Mouse (Mus musculus) Patski (cell line): ENCODE data around the gene Apoc1. TPM values are rescaled to one million over a fixed set of nuclear protein-coding genes. Genes with fewer than 3 reads are reported as not detected.

Experiments used
- ATAC-seq: fragments of 100-300 bp; one replicate; pipeline ENCODE4 v1.8.0; 2021
- CTCF ChIA-PET: fragments of 350-600 bp; sonication (Branson Sonifier 250); formaldehyde crosslinking; loops from one replicate; lab custom pipeline; 2022; ENCODE audit warnings: inconsistent platforms; lab: Charles Lee
- POLR2A ChIA-PET: fragments of 350-600 bp; sonication (Branson Sonifier 250); formaldehyde crosslinking; loops from one replicate; lab custom pipeline; 2022; ENCODE audit warnings: antibody characterized with exemption, inconsistent platforms; lab: Charles Lee
- DNase-seq: peaks from one replicate; pipeline ENCODE4 v3.0.0-alpha.2; 2011; ENCODE audit warnings: low read depth, low spot score
- H3K27me3 ChIP-seq: fragments of 371-371 bp; one replicate; pipeline ENCODE4 v1.5.1; 2021
- CTCF ChIP-seq: fragments of 100-300 bp; IDR thresholded peaks from one replicate; pipeline ENCODE4 v1.5.1; 2021
- in situ Hi-C: fragments of 300-500 bp; cut with MboI; formaldehyde crosslinking; loops from 3 replicates; pipeline ENCODE4 v1.11.1; 2018; ENCODE audit warnings: low pct_unique_long_range_greater_than_20kb, mixed read lengths
- polyA plus RNA-seq: library from polyadenylated mRNA; unstranded; gene quantifications from one replicate; pipeline ENCODE4 v1.2.3, GENCODE M21; 2021

The Apoc1 gene
- polyA plus RNA-seq, 1 experiment from 2014 or later = 1.6 TPM

DNA sequence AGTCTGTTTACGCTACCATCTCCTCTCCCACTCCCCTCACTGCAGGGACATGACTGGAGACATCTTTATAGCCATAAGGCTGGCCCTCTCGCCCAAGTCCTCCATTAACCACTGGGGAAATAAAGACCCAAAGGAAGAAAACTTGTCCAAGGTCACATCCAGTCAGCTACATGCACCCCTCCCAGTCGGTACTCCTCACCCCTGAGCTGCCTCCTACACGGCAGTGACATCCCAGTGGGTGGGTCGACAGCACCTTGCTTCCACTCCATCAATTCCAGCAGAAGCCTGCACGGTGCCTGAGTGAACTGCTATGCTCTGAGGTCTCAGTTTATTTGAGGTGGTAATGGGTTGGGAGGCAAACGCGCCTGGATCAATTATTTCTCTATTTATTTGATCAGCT, 28.5 kb downstream of the Apoc1 start:
- in situ Hi-C loops = no loop called here
- ChIA-PET POLR2A (interaction anchor here (1.1 to 1.4 kb wide), 2 partner anchors 20 to 34 kb away, joined by 3 read pairs; partner anchors contain the start of gene Relb), CTCF (interaction anchor here (1.1 to 1.4 kb wide), 2 partner anchors 21 to 37 kb away, joined by 3 to 4 read pairs; no protein-coding TSS in a partner anchor)
- no peak for ATAC-seq
- H3K27me3 ChIP-seq = no peaks in the 10 kb centered on the region
- TF ChIP-seq CTCF = no peak
- no peak for DNase-seq

DNA sequence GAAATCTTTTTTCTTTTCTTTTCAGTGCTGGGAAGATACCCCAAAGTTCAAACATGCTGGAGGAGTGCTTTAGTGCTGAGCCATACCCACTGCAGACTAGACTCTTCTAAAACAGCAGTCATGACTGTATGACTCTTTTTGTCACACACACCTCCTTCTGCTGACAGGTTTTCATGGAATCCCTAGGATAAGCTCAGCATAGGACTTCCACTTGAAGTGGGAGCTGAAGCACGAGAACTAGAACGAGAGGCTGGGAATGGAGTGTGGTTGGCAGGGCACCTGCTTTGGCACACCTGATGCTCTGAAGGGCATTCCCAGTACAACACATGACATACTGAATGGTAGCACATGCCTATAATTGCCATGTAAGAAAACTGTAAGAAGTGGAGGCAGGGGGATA, 39.8 kb downstream of the Apoc1 start:
- TF ChIP-seq CTCF = no peak
- ATAC-seq = no peak
- no peaks in the 10 kb centered on the region for H3K27me3 ChIP-seq
- DNase-seq = no peak
- CTCF ChIA-PET = no interaction called here
- in situ Hi-C loops = no loop called here
- POLR2A ChIA-PET = no interaction called here

GRCm38 (mm10) chr7:19651063-19651786, 41.2 kb downstream of the Apoc1 start:
- no peak for TF ChIP-seq CTCF
- POLR2A ChIA-PET = no interaction called here
- no peak for ATAC-seq
- H3K27me3 ChIP-seq = no peaks in the 10 kb centered on the region
- CTCF ChIA-PET = no interaction called here
- in situ Hi-C loops = no loop called here
- DNase-seq = no peak

DNA sequence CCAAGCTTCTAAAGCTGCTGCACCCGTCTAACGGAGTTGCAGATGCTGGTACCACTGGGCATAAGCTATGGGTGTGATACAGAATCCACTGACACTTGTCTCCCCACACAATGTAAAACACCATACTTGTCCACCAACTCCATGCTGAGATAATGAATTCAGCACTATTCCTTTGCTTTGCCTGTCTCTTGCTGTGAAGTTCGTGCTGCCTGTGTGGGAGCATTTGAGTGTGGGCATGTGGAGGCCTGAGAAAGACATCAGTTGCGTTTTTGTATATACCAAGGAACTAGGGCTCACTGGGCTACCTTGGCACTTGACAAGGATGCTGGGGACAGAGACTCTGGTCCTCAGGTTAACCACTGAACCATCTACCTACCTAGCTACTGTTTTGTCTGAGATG, 51.2 kb downstream of the Apoc1 start:
- ChIA-PET POLR2A (no interaction called here), CTCF (interaction anchor here (1.5 kb wide), 1 partner anchor 9 kb away, joined by 5 read pairs; no protein-coding TSS in a partner anchor)
- DNase-seq (no peak), ATAC-seq (no peak)
- H3K27me3 ChIP-seq = no peaks in the 10 kb centered on the region
- TF ChIP-seq CTCF = no peak
- in situ Hi-C loops = no loop called here

Other genes with a start within 250 kb of the Apoc1 start
- gene Mark4, start 233.8 kb downstream of the Apoc1 start, polyA plus RNA-seq = 34.8 TPM
- gene Exoc3l2, start 229.3 kb downstream of the Apoc1 start, polyA plus RNA-seq = not detected
- 9.8 TPM for gene Bloc1s3, start 184.3 kb downstream of the Apoc1 start, polyA plus RNA-seq
- 36.5 TPM for gene Trappc6a, start 184.3 kb downstream of the Apoc1 start, polyA plus RNA-seq
- gene Nkpd1, start 174.8 kb downstream of the Apoc1 start, polyA plus RNA-seq = 0.15 TPM
- 65.5 TPM for gene Ppp1r37, start 129.6 kb downstream of the Apoc1 start, polyA plus RNA-seq
- gene Zfp296, start 115.4 kb downstream of the Apoc1 start, polyA plus RNA-seq = 0.23 TPM
- 89.6 TPM for gene Gemin7, start 115.1 kb downstream of the Apoc1 start, polyA plus RNA-seq
- gene Clasrp, start 88.2 kb downstream of the Apoc1 start, polyA plus RNA-seq = 50.7 TPM
- gene Relb, start 63.2 kb downstream of the Apoc1 start, polyA plus RNA-seq = 24.5 TPM
- gene Clptm1, start 27.6 kb downstream of the Apoc1 start, polyA plus RNA-seq = 154 TPM
- gene Apoc2, start 14.7 kb downstream of the Apoc1 start, polyA plus RNA-seq = not detected
- not detected for gene Gm44805, start 11.2 kb downstream of the Apoc1 start, polyA plus RNA-seq
- gene Apoc4, start 11.2 kb downstream of the Apoc1 start, polyA plus RNA-seq = 0.09 TPM
- 6.0 TPM for gene Apoe, start 6.5 kb upstream of the Apoc1 start, polyA plus RNA-seq
- 142 TPM for gene Tomm40, start 22.8 kb upstream of the Apoc1 start, polyA plus RNA-seq
- 168 TPM for gene Nectin2, start 57.8 kb upstream of the Apoc1 start, polyA plus RNA-seq
- 70.3 TPM for gene Bcam, start 78.4 kb upstream of the Apoc1 start, polyA plus RNA-seq
- gene Cblc, start 104.1 kb upstream of the Apoc1 start, polyA plus RNA-seq = 0.15 TPM
- gene Bcl3, start 130.1 kb upstream of the Apoc1 start, polyA plus RNA-seq = 70.5 TPM
- gene Gm19345, start 159.3 kb upstream of the Apoc1 start, polyA plus RNA-seq = 0.10 TPM
- gene Ceacam16, start 168.6 kb upstream of the Apoc1 start, polyA plus RNA-seq = not detected
- gene Ceacam19, start 195.3 kb upstream of the Apoc1 start, polyA plus RNA-seq = 0.21 TPM
- 38.0 TPM for gene Pvr, start 228.5 kb upstream of the Apoc1 start, polyA plus RNA-seq